Mouse (Mus musculus) ES-Bruce4 (cell line): ENCODE measurements around the gene Raf1.

ENCODE experiments used
- CTCF ChIP-seq: IDR thresholded peaks from one replicate; pipeline ENCODE4 v1.8.1; 2011; ENCODE audit warnings: low read depth, low read length
- EP300 ChIP-seq: IDR thresholded peaks from 2 replicates; pipeline ENCODE4 v1.6.1; 2011; ENCODE audit warnings: low read depth, low read length; ENCODE audit not compliant: insufficient read depth
- POLR2A ChIP-seq: IDR thresholded peaks from one replicate; pipeline ENCODE4 v1.8.1; 2011; ENCODE audit warnings: low read length; ENCODE audit not compliant: insufficient read depth

DNA sequence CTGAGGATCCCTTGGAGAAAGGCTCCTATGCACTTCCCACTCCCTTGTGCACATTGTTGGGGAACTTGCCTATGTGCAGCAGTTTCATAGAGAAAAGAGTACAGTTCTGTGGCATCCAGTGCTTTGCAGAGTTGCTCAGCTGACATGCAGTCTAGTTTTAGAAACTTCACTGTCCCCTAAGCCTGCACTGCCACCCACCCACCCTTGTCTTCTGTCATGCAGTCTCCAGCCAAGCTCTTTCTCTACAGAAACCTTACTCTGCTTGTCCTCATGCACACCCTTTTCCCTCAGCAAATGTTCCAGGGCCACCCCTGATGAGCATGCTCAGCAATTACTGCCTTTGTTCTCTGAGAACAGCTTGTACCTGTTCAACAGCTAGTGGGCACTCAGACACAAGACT, 62.6 kb downstream of the Raf1 start:
- TF ChIP-seq CTCF (no peak), POLR2A (no peak), EP300 (no peak)
